In the genomic region with DNA sequence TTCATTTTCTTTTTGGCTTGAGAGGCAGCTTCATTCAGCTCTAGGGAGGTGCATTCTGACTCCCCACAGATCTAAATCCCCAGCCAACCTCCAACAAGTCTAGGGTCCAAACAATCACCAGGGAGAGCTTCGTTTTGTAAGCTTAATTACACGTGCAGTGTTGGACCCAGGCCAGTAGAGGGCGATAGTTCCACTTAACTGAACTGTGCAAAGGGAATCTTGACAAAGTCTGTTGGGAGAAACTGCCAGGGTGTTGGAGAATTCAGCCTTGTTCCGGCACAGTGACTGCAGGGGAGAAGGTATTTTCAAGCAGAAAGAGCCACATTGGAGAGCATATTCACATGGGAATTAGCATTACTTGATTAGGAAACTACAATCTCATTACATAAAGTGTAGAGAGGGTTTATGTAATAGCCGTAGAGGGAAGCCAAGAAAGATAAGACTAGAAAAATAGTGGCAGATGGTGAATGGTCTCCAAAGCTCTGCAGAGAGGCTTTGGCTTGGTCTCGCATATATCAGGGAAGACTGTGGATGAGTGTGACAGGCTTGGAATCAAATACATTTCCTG, we compare ENCODE assay signal across 8 mouse cellular contexts.
A peak's percentile ranks its signal among the peaks of the same experiment; 100 is the strongest.
DNase-seq lines count a peak whose midpoint lies in the region; ATAC-seq and TF ChIP-seq lines count a peak whose summit lies in the region.

No protein-coding gene starts in this region.

- no peak overlapping the region for H3K4me2 ChIP-seq in liver, embryonic 12.5 days
- no peak overlapping the region for H3K4me2 ChIP-seq in midbrain, postnatal 0 days (ENCODE audit: low read depth, low read length, poor library complexity, severe bottlenecking)
- H3K4me2 ChIP-seq in stomach, embryonic 16.5 days (ENCODE audit: low read depth, low read length), result no peak overlapping the region

- H3K4me3 ChIP-seq in liver, embryonic 12.5 days, result no peak overlapping the region
- H3K4me3 ChIP-seq in cortical plate, adult 2 months (ENCODE audit: insufficient read depth, low read length), result no peak overlapping the region
- no peak overlapping the region for H3K4me3 ChIP-seq in midbrain, postnatal 0 days (ENCODE audit: low read depth, low read length)
- no peak overlapping the region for H3K4me3 ChIP-seq in stomach, embryonic 16.5 days (replicated peaks; ENCODE audit: low read length)

- intact Hi-C loops in left cerebral cortex, postnatal 4 days (cut with DNase I), result loop anchor here (5.0 kb wide), 1 partner anchor 936 kb away; no protein-coding TSS in a partner anchor

- H3K9me3 ChIP-seq in liver, embryonic 12.5 days (replicated peaks), result no peaks in the 10 kb centered on the region
- H3K9me3 ChIP-seq in midbrain, postnatal 0 days (ENCODE audit: low read length), result no peaks in the 10 kb centered on the region
- H3K9me3 ChIP-seq in stomach, embryonic 16.5 days (replicated peaks; ENCODE audit: control insufficient read depth, low read length), result no peaks in the 10 kb centered on the region

- no peaks in the 10 kb centered on the region for H3K4me1 ChIP-seq in liver, embryonic 12.5 days
- H3K4me1 ChIP-seq in cortical plate, adult 2 months (ENCODE audit: control insufficient read depth, insufficient read depth, low read length), result no peaks in the 10 kb centered on the region; the same call in 1 of the 2 replicates
- H3K4me1 ChIP-seq in midbrain, postnatal 0 days (ENCODE audit: insufficient read depth, low read length), result no peaks in the 10 kb centered on the region
- H3K4me1 ChIP-seq in stomach, embryonic 16.5 days (ENCODE audit: control insufficient read depth, insufficient read depth, low read length), result peaks cover 6% of the 10 kb centered on the region

- peak; percentile 39 for DNase-seq in liver
- DNase-seq in gastrocnemius, postnatal 4 days (ENCODE audit: low spot score in 2 of 2), result peak; percentile 49 to 73
- peak; percentile 69 for DNase-seq in kidney, adult 18-20 months
- DNase-seq in left cerebral cortex, postnatal 4 days, result peak; percentile 92
- peak; percentile 95 for DNase-seq in midbrain, postnatal 0 days (ENCODE audit: low spot score)

- no peak overlapping the region for H3K27ac ChIP-seq in liver, embryonic 12.5 days
- peak overlapping the region; percentile 7; the same call in 1 of the 2 replicates for H3K27ac ChIP-seq in cortical plate, adult 2 months (ENCODE audit: insufficient read depth, low read length)
- H3K27ac ChIP-seq in midbrain, postnatal 0 days (ENCODE audit: low read depth, low read length), result no peak overlapping the region
- H3K27ac ChIP-seq in stomach, embryonic 16.5 days (ENCODE audit: low read length), result no peak overlapping the region

- no peak for TF ChIP-seq POLR2A in cortical plate, adult 2 months (IDR thresholded peaks at IDR 0.05; ENCODE audit: extremely low read depth, insufficient read depth, low read length)

- whole genome bisulfite sequencing in liver, embryonic 12.5 days (ENCODE audit: insufficient replicate concordance), result 22% methylated on average over 6 of the region's 6 CpGs
- 5% methylated on average over 6 of the region's 6 CpGs for WGBS in midbrain, postnatal 0 days
- 10% methylated on average over 6 of the region's 6 CpGs for WGBS in stomach, embryonic 16.5 days

- H3K27me3 ChIP-seq in liver, embryonic 12.5 days (replicated peaks), result no peaks in the 10 kb centered on the region
- no peaks in the 10 kb centered on the region for H3K27me3 ChIP-seq in midbrain, postnatal 0 days (ENCODE audit: insufficient read depth, low read length)
- H3K27me3 ChIP-seq in stomach, embryonic 16.5 days (ENCODE audit: control insufficient read depth, insufficient read depth, low read length), result no peaks in the 10 kb centered on the region

- TF ChIP-seq CTCF in cortical plate, adult 2 months (IDR thresholded peaks at IDR 0.05; ENCODE audit: extremely low read depth, insufficient read depth, low read length), result peak; percentile 87
- TF ChIP-seq CTCF in midbrain, postnatal 0 days (IDR thresholded peaks at IDR 0.05), result peak; percentile 96

- no peak for ATAC-seq in liver, embryonic 12.5 days
- ATAC-seq in midbrain, postnatal 0 days (ENCODE audit: low FRiP score), result peak; percentile 74
- peak; percentile 44; the same call in 1 of the 2 replicates for ATAC-seq in stomach, embryonic 16.5 days (ENCODE audit: insufficient read depth, low FRiP score)

- no peak overlapping the region for H3K9ac ChIP-seq in liver, embryonic 12.5 days
- no peak overlapping the region for H3K9ac ChIP-seq in midbrain, postnatal 0 days (replicated peaks; ENCODE audit: low read length, poor library complexity, severe bottlenecking)
- H3K9ac ChIP-seq in stomach, embryonic 16.5 days (ENCODE audit: low read length), result no peak overlapping the region

- H3K36me3 ChIP-seq in liver, embryonic 12.5 days, result no peaks in the 10 kb centered on the region
- no peaks in the 10 kb centered on the region for H3K36me3 ChIP-seq in midbrain, postnatal 0 days (ENCODE audit: insufficient read depth, low read length)
- no peaks in the 10 kb centered on the region for H3K36me3 ChIP-seq in stomach, embryonic 16.5 days (ENCODE audit: control insufficient read depth, insufficient read depth, low read length)

Comparison
In these comparisons a context has a peak if more than half of its experiments do, and no peak if none do; other contexts are left out.
1. DNase-seq: peak in every context shown above with its lines; median percentile 95 in midbrain, postnatal 0 days; 92 in left cerebral cortex, postnatal 4 days; 69 in kidney, adult 18-20 months; 61 in gastrocnemius, postnatal 4 days; 39 in liver.